Mouse (Mus musculus): Measurements from ENCODE around the gene Dpp8. TPM values are rescaled to one million over a fixed set of nuclear protein-coding genes. Genes with fewer than 3 reads are reported as not detected.
A peak's percentile ranks its signal among the peaks of the same experiment; 100 is the strongest.
"Not testable (repeated sequence)": the region's sequence is repeated elsewhere in the genome, so short reads cannot be mapped to it uniquely, and the experiment has no call there.

Gene Dpp8
- polyA plus RNA-seq (2015; fragmentation: Nextera tagmentation; extraction: Ambion mirVana) = 17.7 and 19.2 TPM in 2 replicates

GRCm38 (mm10) chr9:65032269-65033108, at the start of gene Dpp8:
Gene Dpp8 (plus strand): TSS chr9:65032414.
- H3K36me3 ChIP-seq (replicated peaks) = peaks cover 23% of the 10 kb centered on the region
- peak; percentile 92 for ATAC-seq (ENCODE audit: insufficient read depth)
- H3K27me3 ChIP-seq = no peaks in the 10 kb centered on the region
- H3K4me1 ChIP-seq (replicated peaks) = peaks cover 30% of the 10 kb centered on the region
- WGBS (ENCODE audit: insufficient replicate concordance) = under 1% methylated on average over 84 of the region's 85 CpGs
- no peaks in the 10 kb centered on the region for H3K9me3 ChIP-seq (replicated peaks)
- peak within 1 kb of the TSS; percentile 95 for H3K27ac ChIP-seq (replicated peaks)
- peak within 1 kb of the TSS; percentile 100 for H3K4me3 ChIP-seq (replicated peaks)
- H3K9ac ChIP-seq = peak within 1 kb of the TSS; percentile 99
- peak within 1 kb of the TSS; percentile 87 for H3K4me2 ChIP-seq

GRCm38 (mm10) chr9:64985037-64985794, 47.0 kb upstream of the Dpp8 start:
- 0 out of 2 replicates have a peak overlapping the region, but pooled peaks have one; percentile 1 for H3K9ac ChIP-seq
- peaks cover 95% of the 10 kb centered on the region for H3K36me3 ChIP-seq (replicated peaks)
- peak; percentile 92 for ATAC-seq (ENCODE audit: insufficient read depth)
- H3K4me3 ChIP-seq (replicated peaks) = no peak overlapping the region
- H3K4me1 ChIP-seq (replicated peaks) = peaks cover 42% of the 10 kb centered on the region
- H3K27ac ChIP-seq (replicated peaks) = peak overlapping the region; percentile 69
- H3K9me3 ChIP-seq (replicated peaks) = no peaks in the 10 kb centered on the region
- 23% methylated on average over 8 of the region's 8 CpGs for WGBS (ENCODE audit: insufficient replicate concordance)
- peak overlapping the region; percentile 44 for H3K4me2 ChIP-seq
- no peaks in the 10 kb centered on the region for H3K27me3 ChIP-seq

- H3K9ac ChIP-seq = 0 out of 2 replicates have a peak overlapping the region, but pooled peaks have one; percentile 1
- H3K27me3 ChIP-seq = no peaks in the 10 kb centered on the region
- 81% methylated on average over 9 of the region's 9 CpGs for WGBS (ENCODE audit: insufficient replicate concordance)
- peak overlapping the region; percentile 69 for H3K27ac ChIP-seq (replicated peaks)
- H3K4me2 ChIP-seq = peak overlapping the region; percentile 44
- no peak overlapping the region for H3K4me3 ChIP-seq (replicated peaks)
- no peaks in the 10 kb centered on the region for H3K9me3 ChIP-seq (replicated peaks)
- ATAC-seq (ENCODE audit: insufficient read depth) = no peak
- H3K36me3 ChIP-seq (replicated peaks) = peaks cover 95% of the 10 kb centered on the region
- H3K4me1 ChIP-seq (replicated peaks) = peaks cover 42% of the 10 kb centered on the region
These were observed 46.4 kb upstream of the Dpp8 start for GRCm38 (mm10) chr9:64985807-64986206.

- peaks cover 90% of the 10 kb centered on the region for H3K36me3 ChIP-seq (replicated peaks)
- H3K4me3 ChIP-seq (replicated peaks) = no peak overlapping the region
- no peaks in the 10 kb centered on the region for H3K9me3 ChIP-seq (replicated peaks)
- no peak for ATAC-seq (ENCODE audit: insufficient read depth)
- peaks cover 42% of the 10 kb centered on the region for H3K4me1 ChIP-seq (replicated peaks)
- H3K4me2 ChIP-seq = no peak overlapping the region
- H3K9ac ChIP-seq = no peak overlapping the region
- H3K27ac ChIP-seq (replicated peaks) = no peak overlapping the region
- WGBS (ENCODE audit: insufficient replicate concordance) = 75% methylated on average over 2 of the region's 2 CpGs
- H3K27me3 ChIP-seq = no peaks in the 10 kb centered on the region
These were observed 44.6 kb upstream of the Dpp8 start for GRCm38 (mm10) chr9:64987651-64988050.

- H3K4me3 ChIP-seq (replicated peaks) = no peak overlapping the region
- peaks cover 90% of the 10 kb centered on the region for H3K36me3 ChIP-seq (replicated peaks)
- ATAC-seq (ENCODE audit: insufficient read depth) = no peak
- no peaks in the 10 kb centered on the region for H3K27me3 ChIP-seq
- H3K4me1 ChIP-seq (replicated peaks) = peaks cover 42% of the 10 kb centered on the region
- H3K9ac ChIP-seq = no peak overlapping the region
- no peak overlapping the region for H3K4me2 ChIP-seq
- no peaks in the 10 kb centered on the region for H3K9me3 ChIP-seq (replicated peaks)
- H3K27ac ChIP-seq (replicated peaks) = no peak overlapping the region
- WGBS (ENCODE audit: insufficient replicate concordance) = 63% methylated on average over 6 of the region's 6 CpGs
These were observed 43.8 kb upstream of the Dpp8 start for GRCm38 (mm10) chr9:64988443-64988842.

- Histone ChIP-seq H3K27me3 (no peaks in the 10 kb centered on the region), H3K4me1 (replicated peaks) (peaks cover 27% of the 10 kb centered on the region), H3K27ac (replicated peaks) (no peak overlapping the region), H3K36me3 (replicated peaks) (peaks cover 87% of the 10 kb centered on the region), H3K4me3 (replicated peaks) (no peak overlapping the region), H3K9ac (no peak overlapping the region), H3K4me2 (no peak overlapping the region), H3K9me3 (replicated peaks) (no peaks in the 10 kb centered on the region)
- no peak for ATAC-seq (ENCODE audit: insufficient read depth)
- WGBS (ENCODE audit: insufficient replicate concordance) = 82% methylated on average over 7 of the region's 7 CpGs
These were observed 41.9 kb upstream of the Dpp8 start for GRCm38 (mm10) chr9:64990291-64990690.

GRCm38 (mm10) chr9:64995464-64995863, 36.8 kb upstream of the Dpp8 start:
- H3K27me3 ChIP-seq; H3K4me1 ChIP-seq (replicated peaks); H3K9me3 ChIP-seq (replicated peaks); ATAC-seq (ENCODE audit: insufficient read depth); H3K9ac ChIP-seq; H3K4me3 ChIP-seq (replicated peaks); H3K4me2 ChIP-seq; H3K27ac ChIP-seq (replicated peaks): not testable (repeated sequence)
- 68% methylated on average over 1 of the region's 1 CpGs for WGBS (ENCODE audit: insufficient replicate concordance)
- H3K36me3 ChIP-seq (replicated peaks) = peaks cover 74% of the 10 kb centered on the region

- Histone ChIP-seq H3K9ac (no peak overlapping the region), H3K9me3 (replicated peaks) (no peaks in the 10 kb centered on the region), H3K27me3 (no peaks in the 10 kb centered on the region), H3K4me1 (replicated peaks) (0 out of 2 replicates have a peak, but pooled peaks cover under 1% of the 10 kb centered on the region), H3K36me3 (replicated peaks) (peaks cover 68% of the 10 kb centered on the region), H3K4me3 (replicated peaks) (no peak overlapping the region), H3K27ac (replicated peaks) (no peak overlapping the region), H3K4me2 (no peak overlapping the region)
- 62% methylated on average over 4 of the region's 4 CpGs for WGBS (ENCODE audit: insufficient replicate concordance)
- ATAC-seq (ENCODE audit: insufficient read depth) = no peak
These were observed 30.7 kb upstream of the Dpp8 start for GRCm38 (mm10) chr9:65001481-65001880.

- H3K9ac ChIP-seq = no peak overlapping the region
- WGBS (ENCODE audit: insufficient replicate concordance) = 89% methylated on average over 8 of the region's 8 CpGs
- H3K9me3 ChIP-seq (replicated peaks) = no peaks in the 10 kb centered on the region
- H3K27ac ChIP-seq (replicated peaks) = no peak overlapping the region
- no peak overlapping the region for H3K4me3 ChIP-seq (replicated peaks)
- no peaks in the 10 kb centered on the region for H3K27me3 ChIP-seq
- H3K36me3 ChIP-seq (replicated peaks) = peaks cover 62% of the 10 kb centered on the region
- no peak overlapping the region for H3K4me2 ChIP-seq
- ATAC-seq (ENCODE audit: insufficient read depth) = no peak
- 0 out of 2 replicates have a peak, but pooled peaks cover 5% of the 10 kb centered on the region for H3K4me1 ChIP-seq (replicated peaks)
These were observed 26.5 kb upstream of the Dpp8 start for GRCm38 (mm10) chr9:65005737-65006136.

- H3K36me3 ChIP-seq (replicated peaks) = peaks cover 32% of the 10 kb centered on the region
- H3K27me3 ChIP-seq = no peaks in the 10 kb centered on the region
- WGBS (ENCODE audit: insufficient replicate concordance) = 69% methylated on average over 8 of the region's 8 CpGs
- no peak for ATAC-seq (ENCODE audit: insufficient read depth)
- no peak overlapping the region for H3K9ac ChIP-seq
- H3K4me1 ChIP-seq (replicated peaks) = peaks cover 10% of the 10 kb centered on the region
- no peaks in the 10 kb centered on the region for H3K9me3 ChIP-seq (replicated peaks)
- no peak overlapping the region for H3K27ac ChIP-seq (replicated peaks)
- no peak overlapping the region for H3K4me3 ChIP-seq (replicated peaks)
- no peak overlapping the region for H3K4me2 ChIP-seq
These were observed 21.6 kb upstream of the Dpp8 start for GRCm38 (mm10) chr9:65010632-65011031.

- H3K36me3 ChIP-seq (replicated peaks) = peaks cover 26% of the 10 kb centered on the region
- no peak for ATAC-seq (ENCODE audit: insufficient read depth)
- no peak overlapping the region for H3K4me3 ChIP-seq (replicated peaks)
- H3K4me2 ChIP-seq = no peak overlapping the region
- no peak overlapping the region for H3K9ac ChIP-seq
- H3K4me1 ChIP-seq (replicated peaks) = peaks cover 17% of the 10 kb centered on the region
- H3K27ac ChIP-seq (replicated peaks) = no peak overlapping the region
- WGBS (ENCODE audit: insufficient replicate concordance) = 47% methylated on average over 6 of the region's 6 CpGs
- no peaks in the 10 kb centered on the region for H3K27me3 ChIP-seq
- no peaks in the 10 kb centered on the region for H3K9me3 ChIP-seq (replicated peaks)
These were observed 20.9 kb upstream of the Dpp8 start for GRCm38 (mm10) chr9:65011304-65011703.
